ENCODE assay signal across 21 mouse cellular contexts in the genomic region with DNA sequence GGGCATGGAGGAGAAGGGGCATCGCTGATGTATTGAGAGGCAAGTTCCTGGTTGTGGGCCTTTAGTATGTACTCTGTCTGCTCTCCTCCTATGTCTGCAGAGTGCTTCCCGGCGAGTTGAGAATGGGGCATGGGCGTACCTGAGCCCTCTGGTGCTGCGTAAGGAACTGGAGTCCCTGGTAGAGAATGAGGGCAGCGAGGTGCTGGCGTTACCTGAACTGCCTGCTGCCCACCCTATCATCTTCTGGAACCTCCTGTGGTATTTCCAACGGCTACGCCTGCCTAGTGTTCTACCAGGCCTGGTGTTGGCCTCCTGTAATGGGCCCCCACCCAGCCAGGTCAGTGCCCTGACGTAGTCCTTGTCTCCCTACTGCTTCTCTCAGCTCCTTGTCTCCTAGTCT. TPM values are rescaled to one million over a fixed set of nuclear protein-coding genes. Genes with fewer than 3 reads are reported as not detected.
"Had no signal": no experiment of that assay in that cellular context is flagged by ENCODE, and none has a peak within 500 bp of the region (broad histone marks: within the 10 kb centered on the region; RNA-seq: fewer than 3 reads in every experiment).

No protein-coding gene starts in this region.

- H3K9ac ChIP-seq: kidney, embryonic 15.5 days; liver, embryonic 14.5 days; lung, embryonic 15.5 days; midbrain, embryonic 13.5 days; neural tube, embryonic 13.5 days had no signal

- ATAC-seq: midbrain, embryonic 13.5 days; midbrain, embryonic 16.5 days had no signal

- DNase-seq: kidney, postnatal 10 days; kidney, postnatal 36 days; layer of hippocampus, postnatal 36 days; lung, adult 18-20 months; lung, postnatal 10 days; lung, postnatal 36 days; thymus, adult 18-20 months; thymus, postnatal 36 days had no signal

- H3K4me1 ChIP-seq: kidney, embryonic 15.5 days; lung, embryonic 15.5 days; midbrain, embryonic 10.5 days; midbrain, embryonic 13.5 days; neural tube, embryonic 13.5 days had no signal

- H3K27me3 ChIP-seq: kidney, embryonic 15.5 days; lung, embryonic 15.5 days; megakaryocyte, embryonic 14.5 days; midbrain, embryonic 13.5 days; neural tube, embryonic 13.5 days had no signal

- H3K9me3 ChIP-seq: kidney, embryonic 15.5 days; lung, embryonic 15.5 days; megakaryocyte, embryonic 14.5 days; midbrain, embryonic 10.5 days; midbrain, embryonic 13.5 days; neural tube, embryonic 13.5 days had no signal

- H3K4me3 ChIP-seq: kidney, embryonic 15.5 days; left cerebral cortex, adult 2 months; lung, embryonic 15.5 days; megakaryocyte, embryonic 14.5 days; midbrain, embryonic 10.5 days; midbrain, embryonic 13.5 days; myocyte; neural tube, embryonic 13.5 days had no signal

- H3K27ac ChIP-seq: kidney, embryonic 15.5 days; left cerebral cortex, adult 2 months; liver, embryonic 14.5 days; lung, embryonic 15.5 days; midbrain, embryonic 10.5 days; midbrain, embryonic 13.5 days; neural tube, embryonic 13.5 days had no signal

- H3K4me2 ChIP-seq: kidney, embryonic 15.5 days; lung, embryonic 15.5 days; midbrain, embryonic 13.5 days; neural tube, embryonic 13.5 days had no signal

RNA-seq across cellular contexts. Expression of a gene that starts 34.9 kb away (rescaled TPM):
- total RNA-seq: layer of hippocampus, postnatal 10 days; left cerebral cortex, postnatal 36 days; monocyte, adult 5-6 weeks had no signal
